Mouse (Mus musculus): ENCODE measurements around the gene Tmppe.

Tmppe gene

GRCm38 (mm10) chr9:114442893-114443292 is 42.0 kb downstream of the Tmppe start:
- no peak for DNase-seq (ENCODE audit: low spot score)

- DNase-seq (ENCODE audit: low spot score) = no peak
Measured at GRCm38 (mm10) chr9:114443351-114443750, 42.4 kb downstream of the Tmppe start.

GRCm38 (mm10) chr9:114446887-114447286 is 46.0 kb downstream of the Tmppe start:
- no peak for DNase-seq (ENCODE audit: low spot score)

- DNase-seq (ENCODE audit: low spot score) = no peak
Measured at GRCm38 (mm10) chr9:114448700-114449099, 47.8 kb downstream of the Tmppe start.

GRCm38 (mm10) chr9:114449120-114449754 is 48.3 kb downstream of the Tmppe start:
- no peak for DNase-seq (ENCODE audit: low spot score)

- DNase-seq (ENCODE audit: low spot score) = no peak
Measured at GRCm38 (mm10) chr9:114451615-114452014, 50.7 kb downstream of the Tmppe start.

- no peak for DNase-seq (ENCODE audit: low spot score)
Measured at GRCm38 (mm10) chr9:114452418-114452817, 51.5 kb downstream of the Tmppe start.

GRCm38 (mm10) chr9:114455420-114455819 is 54.5 kb downstream of the Tmppe start:
- DNase-seq (ENCODE audit: low spot score) = no peak

All from c-Kit-positive CD71-positive TER-119-positive erythroid progenitor cells, embryonic 14.5 days (primary cell).